Mouse (Mus musculus) MEL-GATA-1-ER (cell line): ENCODE data around the gene Kiss1r.

Experiments used
- DNase-seq: peaks from one replicate; pipeline ENCODE4 v3.0.0-alpha.2; 2012; ENCODE audit warnings: low read depth; ENCODE audit errors: extremely low read depth

The Kiss1r gene

GRCm38 (mm10) chr10:79969124-79969568, 52.4 kb downstream of the Kiss1r start:
- no peak for DNase-seq

- no peak for DNase-seq
Measured at GRCm38 (mm10) chr10:79970415-79971182, 53.8 kb downstream of the Kiss1r start, which contains the start of gene Grin3b. Grin3b (plus strand) TSS chr10:79970715.

GRCm38 (mm10) chr10:79971183-79971497, 54.4 kb downstream of the Kiss1r start:
- DNase-seq, result no peak
